Mouse (Mus musculus): ENCODE results near the gene Mtx1.

DNA sequence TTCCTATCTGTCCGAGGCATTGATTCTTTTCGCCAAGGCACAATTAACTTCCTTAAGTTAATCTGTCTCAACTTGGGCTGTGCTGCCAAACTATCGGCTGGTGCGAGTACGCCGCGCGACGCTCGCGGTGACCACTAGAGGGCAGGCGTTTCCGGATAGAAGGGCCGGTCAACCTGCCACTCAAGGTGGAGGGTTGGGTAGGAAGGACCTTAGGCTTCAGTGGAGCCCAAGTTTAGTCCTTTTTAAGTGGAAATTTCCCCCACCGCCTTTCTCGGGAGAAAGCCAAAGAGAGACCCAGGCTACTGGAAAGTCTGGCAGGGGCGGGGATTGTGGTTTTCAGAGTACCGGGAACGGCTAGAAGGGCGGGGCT, 1.3 kb upstream of the Mtx1 start:
- TF ChIP-seq CTCF (IDR thresholded peaks at IDR 0.05; ENCODE audit: control insufficient read depth, insufficient read depth, insufficient replicate concordance, low read depth, low read length) (peak; percentile 98), POLR2A (IDR thresholded peaks at IDR 0.05; ENCODE audit: control insufficient read depth, low read depth, low read length) (peak; percentile 56; the same call in 1 of the 2 replicates)
